Mouse (Mus musculus) adrenal gland, postnatal 25 days (tissue): Measurements from ENCODE around the gene Atp2a1. TPM values are rescaled to one million over a fixed set of nuclear protein-coding genes. Genes with fewer than 3 reads are reported as not detected.

ENCODE experiments used
- DNase-seq: peaks from one replicate; pipeline ENCODE4 v3.0.0; 2021; ENCODE audit warnings: mixed read lengths
- total RNA-seq: library from RNA; stranded (reverse); gene quantifications from 2 replicates; pipeline ENCODE4 v1.2.3, GENCODE M21; 2021

Gene Atp2a1
- total RNA-seq, 1 experiment from 2014 or later, result not detected

DNA sequence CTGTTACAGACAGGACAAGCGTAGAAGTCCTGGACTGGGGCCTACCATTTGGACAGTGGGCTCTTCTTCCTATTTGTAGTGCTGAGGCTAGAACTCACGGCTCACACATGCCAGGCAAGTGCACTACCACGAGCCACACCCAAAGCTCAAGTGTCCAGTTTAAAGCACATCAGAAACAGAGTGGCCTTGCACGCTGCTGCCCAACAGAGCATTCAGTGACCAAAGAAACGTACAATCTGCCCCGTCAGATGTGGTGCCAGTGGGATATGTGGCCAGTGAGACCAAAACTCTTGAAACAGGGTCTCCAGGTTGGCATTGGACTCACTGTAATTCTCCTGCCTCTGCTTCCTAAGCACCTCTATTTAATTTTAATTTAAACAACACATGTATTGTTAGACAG is 12.3 kb downstream of the Atp2a1 start:
- DNase-seq, result no peak

DNA sequence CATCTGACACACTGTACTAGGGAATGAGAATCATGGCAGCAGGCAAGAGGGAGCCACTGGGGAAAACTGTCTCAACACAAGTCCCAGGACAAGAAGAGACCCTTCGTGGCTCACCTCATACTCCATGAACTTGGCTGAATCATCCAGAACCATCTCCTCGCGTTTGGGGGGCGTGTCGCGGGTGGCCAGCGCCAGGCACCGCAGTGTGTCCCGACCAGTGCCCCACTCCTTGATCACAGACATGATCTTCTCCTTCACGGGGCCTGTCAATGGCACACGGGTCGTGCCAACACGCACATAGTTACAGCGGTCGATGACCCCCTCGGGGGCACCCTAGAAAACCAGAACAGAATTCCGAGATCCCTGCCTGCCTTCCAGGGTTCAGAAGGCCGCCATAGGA is 12.9 kb downstream of the Atp2a1 start:
- DNase-seq, result no peak

GRCm38 (mm10) chr7:126448481-126448880 is 14.4 kb downstream of the Atp2a1 start:
- DNase-seq, result no peak

GRCm38 (mm10) chr7:126446217-126446616 is 16.7 kb downstream of the Atp2a1 start:
- no peak for DNase-seq

GRCm38 (mm10) chr7:126445104-126445815 is 17.6 kb downstream of the Atp2a1 start:
- no peak for DNase-seq

DNA sequence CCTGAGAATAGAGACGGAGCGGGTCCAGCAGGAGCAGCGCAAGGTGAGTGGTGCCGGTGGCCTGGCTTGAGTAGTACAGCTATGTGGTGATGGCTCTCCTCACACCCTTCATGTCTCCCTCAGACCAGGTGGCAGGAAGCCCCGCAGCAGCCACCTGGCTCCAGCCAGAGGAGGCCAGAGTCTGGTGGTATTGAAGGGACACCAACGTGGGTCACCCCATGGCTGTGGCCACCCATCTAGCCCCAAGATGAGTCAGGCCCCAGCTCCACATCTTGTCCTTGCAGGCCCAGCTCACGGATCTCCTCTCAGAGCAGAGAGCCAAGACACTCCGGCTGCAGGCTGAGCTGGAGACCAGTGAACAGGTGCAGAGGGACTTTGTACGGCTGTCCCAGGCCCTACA is 18.4 kb downstream of the Atp2a1 start:
- DNase-seq, result no peak

DNA sequence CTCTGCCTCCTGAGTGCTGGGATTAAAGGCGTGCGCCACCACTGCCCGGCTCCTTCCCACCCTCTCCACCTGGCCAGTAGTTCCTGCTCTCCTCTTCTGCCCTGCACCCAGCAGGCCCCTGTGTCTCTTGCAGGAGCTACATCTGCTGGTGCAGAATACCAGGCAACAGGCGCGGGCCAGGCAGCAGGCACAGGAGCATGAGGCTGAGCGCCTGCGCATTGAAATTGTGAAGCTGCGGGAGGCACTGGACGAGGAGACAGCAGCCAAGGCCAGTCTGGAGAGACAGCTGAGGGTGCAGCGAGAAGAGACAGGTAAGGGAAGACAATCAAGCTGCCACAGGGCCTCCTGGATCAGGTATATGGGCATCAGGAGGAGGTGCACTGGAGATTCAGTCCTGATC is 18.9 kb downstream of the Atp2a1 start:
- DNase-seq, result no peak

- DNase-seq, result no peak
Observed at GRCm38 (mm10) chr7:126440134-126440533, 22.8 kb downstream of the Atp2a1 start.

- DNase-seq, result peak; percentile 74
Observed at GRCm38 (mm10) chr7:126436851-126437250, 26.1 kb downstream of the Atp2a1 start.

GRCm38 (mm10) chr7:126435801-126436200 is 27.1 kb downstream of the Atp2a1 start:
- no peak for DNase-seq

- no peak for DNase-seq
Observed at GRCm38 (mm10) chr7:126434726-126435125, 28.2 kb downstream of the Atp2a1 start.

DNA sequence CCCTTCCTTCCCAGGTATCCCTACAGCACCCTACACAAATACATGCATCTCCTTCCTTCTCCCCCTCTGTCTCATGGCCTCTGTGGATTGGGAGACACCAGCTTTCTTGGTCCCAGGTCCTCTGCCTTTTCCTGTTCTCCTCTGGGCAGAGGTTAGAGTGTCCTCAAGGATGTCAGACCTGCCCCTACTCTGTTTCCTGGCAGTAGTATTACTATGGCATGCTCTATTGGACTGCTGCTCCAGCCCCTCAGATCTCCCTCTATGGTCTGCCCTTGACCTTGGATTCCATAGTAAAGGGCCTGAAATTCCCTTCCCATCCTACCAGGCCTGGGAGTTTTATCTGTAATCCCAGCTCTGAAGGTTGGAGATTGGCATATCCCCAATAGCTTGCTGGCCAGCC is 32.7 kb downstream of the Atp2a1 start:
- no peak for DNase-seq

DNA sequence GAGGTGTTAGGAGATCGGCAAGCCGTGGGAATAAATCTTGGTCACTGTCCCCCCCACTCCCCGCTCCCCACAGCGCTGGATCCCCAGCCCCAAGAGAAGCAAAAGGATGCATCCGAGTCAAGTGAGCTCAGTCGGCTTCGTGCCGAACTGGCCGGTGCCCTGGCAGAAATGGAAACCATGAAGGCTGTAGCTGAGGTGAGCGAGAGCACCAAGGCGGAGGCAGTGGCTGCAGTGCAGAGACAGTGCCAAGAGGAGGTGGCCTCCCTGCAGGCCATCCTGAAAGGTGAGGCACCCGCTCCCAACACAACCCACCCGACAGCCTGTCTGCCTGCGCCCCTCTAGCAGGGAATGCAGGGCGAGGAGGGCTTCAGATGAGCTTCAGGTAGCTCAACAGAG is 33.4 kb downstream of the Atp2a1 start:
- DNase-seq, result no peak

GRCm38 (mm10) chr7:126428631-126429502 is 34.0 kb downstream of the Atp2a1 start, which contains the start of gene Rabep2:
TSS of gene Rabep2 (plus strand) at chr7:126428759.
- DNase-seq, result peak; percentile 99

DNA sequence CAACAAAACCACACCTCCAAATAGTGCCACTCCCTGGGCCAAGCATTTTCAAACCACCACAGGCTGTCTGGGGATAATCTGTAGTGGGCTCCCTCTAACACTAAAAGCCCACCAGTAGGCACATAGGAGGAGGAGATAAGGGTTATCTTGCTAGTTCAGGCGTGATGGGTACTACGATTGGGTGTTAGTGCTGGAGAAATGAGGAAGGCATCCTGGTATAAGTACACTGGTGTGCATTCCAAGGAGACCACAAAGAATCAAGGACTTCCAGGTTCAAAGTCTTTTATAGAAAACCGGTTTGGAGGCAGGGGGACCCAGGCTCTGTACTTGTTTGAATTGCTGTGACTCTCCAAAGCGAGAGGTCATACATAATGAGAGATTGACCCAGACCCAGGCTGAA is 34.8 kb downstream of the Atp2a1 start:
- DNase-seq, result no peak

DNA sequence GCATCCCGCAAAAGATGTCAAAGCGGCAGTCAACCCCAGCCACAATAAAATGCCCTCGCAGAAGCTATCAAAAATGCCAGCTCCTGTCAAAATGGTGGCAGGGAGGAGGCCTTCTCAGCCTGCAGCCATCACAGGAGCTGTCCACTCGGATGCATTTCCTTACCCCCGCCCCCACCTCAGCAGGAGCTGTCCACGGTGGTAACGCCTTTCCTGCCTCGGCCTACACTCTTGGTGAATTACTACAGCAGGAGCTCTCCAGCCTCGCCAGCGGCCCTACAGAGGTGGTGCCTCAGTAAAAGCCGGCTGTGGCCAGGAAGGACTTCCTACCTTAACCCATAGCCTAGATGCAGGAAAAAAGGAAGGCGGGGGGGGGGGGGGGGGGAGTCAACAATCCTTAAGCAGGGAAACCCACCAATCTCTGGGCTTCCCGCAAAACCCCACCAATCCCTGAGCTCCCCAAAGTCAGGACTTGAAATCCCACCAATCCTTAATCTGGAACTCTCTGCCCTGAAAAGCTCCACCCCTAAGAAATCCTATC is 35.5 kb downstream of the Atp2a1 start:
- DNase-seq, result no peak

- DNase-seq, result no peak
Observed at GRCm38 (mm10) chr7:126424161-126424560, 38.7 kb downstream of the Atp2a1 start.

DNA sequence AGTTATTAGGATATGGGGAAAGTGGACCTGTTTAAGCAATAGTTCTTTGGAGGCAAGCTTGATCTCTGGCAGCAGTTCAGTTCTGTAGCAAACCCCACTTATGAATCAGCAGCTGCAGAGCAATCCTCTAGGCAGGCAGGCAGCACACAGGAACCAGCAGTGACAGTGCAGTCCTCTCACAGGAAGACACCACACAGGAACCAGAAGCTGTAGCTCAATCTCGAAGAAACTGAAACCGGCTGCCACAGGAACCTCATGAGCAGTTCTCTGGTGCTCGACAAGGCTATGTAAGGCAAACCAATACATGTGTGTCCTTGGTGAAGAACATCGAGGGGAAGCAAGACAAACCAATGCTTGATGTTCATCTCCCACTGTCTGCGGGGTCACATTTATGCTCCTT is 41.2 kb downstream of the Atp2a1 start:
- no peak for DNase-seq

GRCm38 (mm10) chr7:126418496-126418895 is 44.4 kb downstream of the Atp2a1 start:
- no peak for DNase-seq

- no peak for DNase-seq
Observed at GRCm38 (mm10) chr7:126417606-126418005, 45.3 kb downstream of the Atp2a1 start.

- DNase-seq, result no peak
Observed at GRCm38 (mm10) chr7:126417045-126417444, 45.9 kb downstream of the Atp2a1 start.

GRCm38 (mm10) chr7:126416615-126417014 is 46.3 kb downstream of the Atp2a1 start:
- no peak for DNase-seq

DNA sequence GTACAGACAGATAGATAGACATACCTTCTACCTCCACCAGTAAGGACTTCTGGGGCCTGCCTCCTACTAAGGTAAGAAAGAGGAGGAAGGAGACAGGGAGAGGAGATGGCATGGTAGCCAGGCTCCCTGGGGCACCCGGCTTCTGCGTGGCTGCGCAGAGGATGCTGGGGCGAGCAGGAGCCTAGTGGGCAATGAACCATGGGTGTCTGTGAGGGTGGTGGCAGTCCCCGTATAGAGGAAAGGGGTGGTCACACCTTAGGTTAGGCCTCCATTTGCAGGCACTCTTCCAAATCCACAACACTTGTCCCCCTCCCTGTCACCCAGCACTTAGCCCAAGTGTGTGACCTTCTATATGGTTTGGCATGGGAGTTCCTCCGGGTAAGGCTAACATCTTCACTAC is 48.2 kb downstream of the Atp2a1 start, which contains the start of gene Cd19:
Gene Cd19 (minus strand): TSS at position 165 of the 400 bp plus-strand sequence.
- no peak for DNase-seq
